Mouse (Mus musculus) liver, adult 2 months (tissue): Measurements from ENCODE around the gene Tmprss4. TPM values are rescaled to one million over a fixed set of nuclear protein-coding genes. Genes with fewer than 3 reads are reported as not detected.

Experiments
- DNase-seq: peaks from one replicate; pipeline ENCODE4 v3.0.0-alpha.2; 2011; ENCODE audit warnings: low read depth, low spot score; ENCODE audit errors: extremely low read depth
- H3K27ac ChIP-seq: fragments of 200-500 bp; replicated peaks from 2 replicates; pipeline ENCODE4 v1.5.1; 2012; ENCODE audit warnings: low read depth, mild to moderate bottlenecking, control low read depth, inconsistent platforms, low read length; ENCODE audit not compliant: insufficient read depth
- H3K27me3 ChIP-seq: fragments of 200-500 bp; 2 replicates; pipeline ENCODE4 v1.6.1; 2012; ENCODE audit warnings: mild to moderate bottlenecking, moderate library complexity, low read length, inconsistent platforms; ENCODE audit not compliant: control insufficient read depth, insufficient read depth
- H3K36me3 ChIP-seq: fragments of 200-500 bp; 2 replicates; pipeline ENCODE4 v1.6.1; 2012; ENCODE audit warnings: low read length, inconsistent platforms; ENCODE audit not compliant: control insufficient read depth, insufficient read depth
- H3K4me1 ChIP-seq: fragments of 200-500 bp; 2 replicates; pipeline ENCODE4 v1.6.1; 2011; ENCODE audit warnings: low read length; ENCODE audit not compliant: control insufficient read depth, insufficient read depth
- H3K4me3 ChIP-seq: fragments of 200-500 bp; 2 replicates; pipeline ENCODE4 v1.5.1; 2011; ENCODE audit warnings: low read depth, mild to moderate bottlenecking, control low read depth, low read length, moderate library complexity; ENCODE audit not compliant: insufficient read depth
- H3K79me2 ChIP-seq: fragments of 200-500 bp; 2 replicates; pipeline ENCODE4 v1.6.1; 2012; ENCODE audit warnings: inconsistent platforms, mild to moderate bottlenecking, low read length, moderate library complexity; ENCODE audit not compliant: control insufficient read depth, insufficient read depth
- H3K9ac ChIP-seq: fragments of 200-500 bp; 2 replicates; pipeline ENCODE4 v1.6.1; 2012; ENCODE audit warnings: low read depth, mild to moderate bottlenecking, control low read depth, inconsistent platforms, low read length
- CTCF ChIP-seq: fragments of 200-500 bp; IDR thresholded peaks from 2 replicates; pipeline ENCODE4 v1.5.1; 2011; ENCODE audit warnings: low read depth, low read length, control low read depth
- POLR2A ChIP-seq: fragments of 200-500 bp; IDR thresholded peaks from 2 replicates; pipeline ENCODE4 v1.6.1; 2011; ENCODE audit warnings: low read length, control low read depth; ENCODE audit not compliant: insufficient read depth; ENCODE audit errors: extremely low read depth
- WGBS: fragments of 180-500 bp; shearing (Covaris S2); methylation state at CpG from one replicate; pipeline ENCODE4 v1.1.7; 2018; 5-methylcytosine and 5-hydroxymethylcytosine counted together
- polyA plus RNA-seq: library from polyadenylated mRNA; depleted of rRNA; stranded (reverse); fragments of >200 nt; gene quantifications from 2 replicates; pipeline ENCODE4 v1.2.3, GENCODE M21; 2012
- total RNA-seq: library from RNA; depleted of rRNA; stranded (reverse); fragments of >200 nt; gene quantifications from 2 replicates; pipeline ENCODE4 v1.2.3, GENCODE M21; 2014

The Tmprss4 gene
- total and polyA plus RNA-seq, 2 experiments = 0.37 to 0.43 TPM

DNA sequence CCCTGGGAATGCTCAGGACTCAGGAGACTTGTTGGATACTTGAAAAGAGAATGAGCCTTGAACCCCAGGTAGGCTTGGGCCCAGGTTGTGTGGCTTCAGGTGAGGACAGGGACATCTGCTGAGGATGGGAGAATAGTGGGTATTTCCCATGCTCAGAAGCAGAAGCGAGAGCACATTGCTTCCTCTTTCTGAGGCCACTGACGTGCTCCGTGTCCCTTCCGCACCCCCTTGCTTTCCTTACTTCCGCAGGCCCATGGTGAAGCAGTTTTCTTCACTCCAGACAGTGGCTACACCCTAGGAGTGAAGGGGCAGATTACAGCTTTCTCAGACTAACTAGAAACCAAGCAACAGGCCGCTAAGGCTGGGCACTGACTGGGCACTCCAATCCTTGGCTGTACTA is 42.2 kb upstream of the Tmprss4 start:
- Histone ChIP-seq H3K4me1 (no peaks in the 10 kb centered on the region), H3K27ac (peak overlapping the region; percentile 59), H3K36me3 (no peaks in the 10 kb centered on the region), H3K79me2 (no peaks in the 10 kb centered on the region), H3K27me3 (no peaks in the 10 kb centered on the region), H3K9ac (no peak overlapping the region), H3K4me3 (no peak overlapping the region)
- WGBS = 85% methylated on average over 6 of the region's 6 CpGs
- DNase-seq = peak; percentile 42
- no peak for TF ChIP-seq POLR2A
- TF ChIP-seq CTCF = no peak

DNA sequence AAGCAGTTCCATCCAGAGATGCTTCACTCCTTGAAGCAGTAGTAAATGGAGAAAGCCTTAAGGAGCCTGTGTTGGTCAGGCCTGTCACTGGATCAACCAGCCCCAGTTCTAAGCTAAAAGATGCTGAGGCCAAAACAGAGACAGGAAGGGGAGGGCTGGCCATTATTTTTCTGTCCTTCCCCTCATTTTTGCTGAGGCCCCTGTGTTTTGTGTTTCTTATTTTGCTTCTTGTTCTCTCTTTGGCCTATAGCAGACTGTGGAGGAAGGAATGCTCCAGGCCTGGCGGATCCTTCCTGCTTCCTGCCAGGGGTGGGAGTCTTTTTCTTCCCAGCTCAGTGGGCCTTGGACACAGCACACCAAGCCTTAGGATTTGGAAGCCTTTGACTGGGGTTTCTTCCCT is 41.5 kb upstream of the Tmprss4 start:
- peak overlapping the region; percentile 31; the same call in 1 of the 2 replicates for H3K9ac ChIP-seq
- H3K4me3 ChIP-seq = no peak overlapping the region
- no peaks in the 10 kb centered on the region for H3K27me3 ChIP-seq
- TF ChIP-seq CTCF (no peak), POLR2A (no peak)
- no peaks in the 10 kb centered on the region for H3K36me3 ChIP-seq
- WGBS = 83% methylated on average over 1 of the region's 1 CpGs
- DNase-seq = peak; percentile 28
- no peaks in the 10 kb centered on the region for H3K79me2 ChIP-seq
- no peaks in the 10 kb centered on the region for H3K4me1 ChIP-seq
- peak overlapping the region; percentile 59 for H3K27ac ChIP-seq

DNA sequence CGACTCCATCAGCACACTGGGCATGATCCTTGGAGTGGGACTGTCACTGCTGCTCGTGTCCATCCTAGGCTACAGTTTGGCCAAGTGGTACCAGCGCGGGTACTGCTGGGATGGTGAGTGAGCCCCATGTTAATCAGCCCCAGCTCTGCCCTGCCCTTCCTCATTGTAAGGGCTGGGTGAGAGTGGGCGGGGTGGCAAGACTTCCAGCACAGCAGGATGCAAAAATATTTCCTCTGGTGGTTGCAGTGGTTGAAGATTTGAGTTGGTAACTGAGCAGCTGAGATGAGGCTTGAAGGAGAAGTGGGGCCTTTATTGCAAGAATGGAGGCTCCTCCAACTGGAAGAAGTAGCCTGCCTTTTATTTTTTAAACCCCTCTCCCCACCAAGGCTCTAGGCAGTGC is 37.5 kb upstream of the Tmprss4 start:
- no peaks in the 10 kb centered on the region for H3K4me1 ChIP-seq
- DNase-seq = no peak
- H3K27ac ChIP-seq = no peak overlapping the region
- H3K79me2 ChIP-seq = no peaks in the 10 kb centered on the region
- no peak overlapping the region for H3K4me3 ChIP-seq
- no peak overlapping the region for H3K9ac ChIP-seq
- no peaks in the 10 kb centered on the region for H3K36me3 ChIP-seq
- no peaks in the 10 kb centered on the region for H3K27me3 ChIP-seq
- TF ChIP-seq POLR2A = no peak
- no peak for TF ChIP-seq CTCF
- WGBS = 76% methylated on average over 5 of the region's 5 CpGs

DNA sequence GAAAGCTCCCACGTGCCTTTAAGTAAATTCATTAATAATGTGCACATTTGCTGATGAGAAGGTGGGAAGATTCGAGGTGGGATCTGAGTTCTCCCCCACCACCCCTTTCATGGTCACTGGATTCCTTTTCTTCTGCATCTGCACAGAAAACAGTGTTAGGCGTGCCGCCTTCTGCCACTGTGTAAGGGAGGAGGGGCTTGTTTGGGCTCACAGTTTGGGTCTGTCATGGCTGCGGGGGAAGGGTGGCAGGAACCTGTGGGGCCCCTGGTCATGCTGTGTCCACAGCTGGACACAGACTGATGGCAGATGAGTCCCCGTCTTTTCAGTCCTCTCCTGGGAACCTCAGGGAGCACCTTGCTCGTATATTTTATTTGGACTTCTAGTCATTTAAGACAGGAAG is 32.9 kb upstream of the Tmprss4 start:
- no peaks in the 10 kb centered on the region for H3K4me1 ChIP-seq
- H3K4me3 ChIP-seq = no peak overlapping the region
- WGBS = 77% methylated on average over 7 of the region's 7 CpGs
- no peaks in the 10 kb centered on the region for H3K79me2 ChIP-seq
- TF ChIP-seq CTCF = no peak
- no peak for TF ChIP-seq POLR2A
- H3K27me3 ChIP-seq = no peaks in the 10 kb centered on the region
- DNase-seq = no peak
- H3K27ac ChIP-seq = no peak overlapping the region
- no peak overlapping the region for H3K9ac ChIP-seq
- no peaks in the 10 kb centered on the region for H3K36me3 ChIP-seq

DNA sequence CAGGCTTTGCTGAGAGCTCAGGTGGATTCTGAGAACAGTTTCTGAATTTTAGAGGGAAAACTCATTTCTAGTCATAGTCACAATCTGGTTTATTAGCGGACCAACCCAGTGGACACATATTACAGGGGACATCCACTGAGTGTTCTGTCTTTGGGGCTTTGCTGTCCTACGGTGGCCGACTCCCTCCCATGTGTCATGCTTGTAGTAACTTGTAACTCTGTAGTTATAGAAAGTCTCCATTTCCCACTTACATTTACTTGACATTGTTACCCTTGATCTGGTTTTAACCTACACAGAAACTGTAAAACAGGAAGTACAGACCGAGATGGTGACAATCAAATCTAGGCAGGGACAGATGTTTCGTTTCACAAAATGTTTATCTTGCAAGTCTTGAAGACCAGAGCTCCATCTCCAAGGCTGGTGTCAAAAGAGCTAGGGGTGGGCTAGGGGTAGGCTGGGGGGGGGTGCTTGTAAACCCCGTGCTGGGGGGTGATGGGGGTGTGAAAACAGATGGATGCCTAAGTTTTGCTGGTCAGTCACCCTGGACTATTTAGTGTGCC is 31.9 kb upstream of the Tmprss4 start:
- WGBS = 74% methylated on average over 6 of the region's 6 CpGs
- no peaks in the 10 kb centered on the region for H3K79me2 ChIP-seq
- H3K9ac ChIP-seq = no peak overlapping the region
- H3K36me3 ChIP-seq = no peaks in the 10 kb centered on the region
- no peak overlapping the region for H3K4me3 ChIP-seq
- H3K4me1 ChIP-seq = no peaks in the 10 kb centered on the region
- no peaks in the 10 kb centered on the region for H3K27me3 ChIP-seq
- H3K27ac ChIP-seq = peak overlapping the region; percentile 5
- DNase-seq = peak; percentile 21
- TF ChIP-seq POLR2A = no peak
- TF ChIP-seq CTCF = no peak

DNA sequence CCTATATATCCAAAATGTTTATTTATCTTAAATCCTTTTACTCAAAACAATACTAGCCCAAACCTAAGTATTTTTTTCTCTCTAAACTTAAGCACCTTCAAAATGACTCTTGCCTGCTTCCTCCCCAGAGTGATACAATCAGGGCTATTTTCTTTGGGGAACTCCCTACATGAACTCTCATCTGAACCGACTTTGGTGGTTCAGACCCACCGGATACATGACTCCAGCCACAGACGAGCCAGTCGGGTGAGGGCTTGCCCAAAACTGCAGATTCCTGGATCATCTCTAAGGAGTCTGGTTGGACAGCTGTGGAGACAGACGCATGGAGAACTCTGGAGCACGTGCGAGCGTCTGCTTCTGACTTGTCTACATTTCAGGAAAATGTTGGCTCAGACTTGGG is 25.5 kb upstream of the Tmprss4 start:
- WGBS = 78% methylated on average over 8 of the region's 8 CpGs
- Histone ChIP-seq H3K27ac (no peak overlapping the region), H3K9ac (no peak overlapping the region), H3K4me3 (no peak overlapping the region), H3K27me3 (no peaks in the 10 kb centered on the region), H3K79me2 (no peaks in the 10 kb centered on the region), H3K36me3 (no peaks in the 10 kb centered on the region), H3K4me1 (no peaks in the 10 kb centered on the region)
- TF ChIP-seq POLR2A = no peak
- no peak for TF ChIP-seq CTCF
- no peak for DNase-seq
